Comparison of ENCODE assay signal across 9 mouse cellular contexts in genomic region chr7:45856950-45857901, GRCm38 (mm10). TPM values are rescaled to one million over a fixed set of nuclear protein-coding genes. Genes with fewer than 3 reads are reported as not detected.
A peak's percentile ranks its signal among the peaks of the same experiment; 100 is the strongest.
DNase-seq lines count a peak whose midpoint lies in the region; ATAC-seq lines count a peak whose summit lies in the region.
"Had no signal": no experiment of that assay in that cellular context is flagged by ENCODE, and none has a peak within 500 bp of the region (broad histone marks: within the 10 kb centered on the region; RNA-seq: fewer than 3 reads in every experiment).

No protein-coding gene starts in this region.

- DNase-seq in embryo, embryonic 10 days (ENCODE audit: low spot score), result peak; percentile 78
- no peak for DNase-seq in embryo, embryonic 9.5 days (ENCODE audit: extremely low spot score)
- DNase-seq in cerebellum, adult 18-20 months, result peak; percentile 69 to 72
- no peak for DNase-seq in liver, embryonic 11.5 days (ENCODE audit: low spot score)
- no peak for DNase-seq in adrenal gland, adult 18-20 months (ENCODE audit: low spot score in 2 of 2)
- no peak for DNase-seq in thymus, postnatal 10 days (ENCODE audit: low spot score in 2 of 2)

- H3K4me1 ChIP-seq in heart, embryonic 15.5 days (replicated peaks), result peaks cover 15% of the 10 kb centered on the region
- H3K4me1 ChIP-seq in liver, embryonic 11.5 days (replicated peaks; ENCODE audit: control insufficient read depth, insufficient read depth, low read length), result 0 out of 2 replicates have a peak, but pooled peaks cover 2% of the 10 kb centered on the region
- H3K4me1 ChIP-seq in neural tube, embryonic 14.5 days (ENCODE audit: control insufficient read depth, insufficient read depth, low read length), result 0 out of 2 replicates have a peak, but pooled peaks cover 10% of the 10 kb centered on the region

- 2% methylated on average over 30 of the region's 30 CpGs for WGBS in heart, embryonic 15.5 days
- WGBS in liver, embryonic 11.5 days, result 4% methylated on average over 30 of the region's 30 CpGs
- WGBS in neural tube, embryonic 14.5 days, result 3% methylated on average over 29 of the region's 30 CpGs

- peak overlapping the region; percentile 36 for H3K9ac ChIP-seq in heart, embryonic 15.5 days
- no peak overlapping the region for H3K9ac ChIP-seq in liver, embryonic 11.5 days (ENCODE audit: low read depth, low read length)
- H3K9ac ChIP-seq in neural tube, embryonic 14.5 days (replicated peaks; ENCODE audit: low read depth, low read length), result no peak overlapping the region

- ATAC-seq in heart, embryonic 15.5 days (replicated peaks; ENCODE audit: insufficient number of reproducible peaks, insufficient read depth, low FRiP score, low read depth), result no peak
- no peak for ATAC-seq in liver, embryonic 11.5 days (replicated peaks; ENCODE audit: low FRiP score)
- ATAC-seq in neural tube, embryonic 14.5 days (ENCODE audit: low read depth), result no peak

- H3K4me2 ChIP-seq in heart, embryonic 15.5 days, result peak overlapping the region; percentile 72
- peak overlapping the region; percentile 58 for H3K4me2 ChIP-seq in liver, embryonic 11.5 days
- H3K4me2 ChIP-seq in neural tube, embryonic 14.5 days (ENCODE audit: low read depth, low read length), result peak overlapping the region; percentile 44

- H3K27me3 ChIP-seq in heart, embryonic 15.5 days, result peaks cover 65% of the 10 kb centered on the region
- peaks cover 50% of the 10 kb centered on the region for H3K27me3 ChIP-seq in liver, embryonic 11.5 days (replicated peaks; ENCODE audit: control insufficient read depth, insufficient read depth, low read length)
- H3K27me3 ChIP-seq in neural tube, embryonic 14.5 days (ENCODE audit: control insufficient read depth, insufficient read depth, low read length), result peaks cover 7% of the 10 kb centered on the region; the same call in 1 of the 2 replicates

- no peaks in the 10 kb centered on the region for H3K36me3 ChIP-seq in heart, embryonic 15.5 days
- no peaks in the 10 kb centered on the region for H3K36me3 ChIP-seq in liver, embryonic 11.5 days (ENCODE audit: control insufficient read depth, insufficient read depth, low read length)
- H3K36me3 ChIP-seq in neural tube, embryonic 14.5 days (ENCODE audit: control insufficient read depth, insufficient read depth, low read length), result no peaks in the 10 kb centered on the region; the same call in 1 of the 2 replicates

- H3K9me3 ChIP-seq in heart, embryonic 15.5 days (replicated peaks), result no peaks in the 10 kb centered on the region
- no peaks in the 10 kb centered on the region for H3K9me3 ChIP-seq in liver, embryonic 11.5 days (ENCODE audit: control insufficient read depth, low read length)
- no peaks in the 10 kb centered on the region for H3K9me3 ChIP-seq in neural tube, embryonic 14.5 days (ENCODE audit: control insufficient read depth, low read length)

- H3K27ac ChIP-seq in heart, embryonic 15.5 days, result no peak overlapping the region
- H3K27ac ChIP-seq in liver, embryonic 11.5 days (ENCODE audit: low read depth, low read length), result no peak overlapping the region
- no peak overlapping the region for H3K27ac ChIP-seq in neural tube, embryonic 14.5 days (ENCODE audit: low read depth, low read length)

- H3K4me3 ChIP-seq in heart, embryonic 15.5 days, result peak overlapping the region; percentile 47
- H3K4me3 ChIP-seq in liver, embryonic 11.5 days (ENCODE audit: low read depth, low read length), result peak overlapping the region; percentile 28
- peak overlapping the region; percentile 20 for H3K4me3 ChIP-seq in neural tube, embryonic 14.5 days (ENCODE audit: low read depth, low read length)

RNA-seq across cellular contexts. Expression of gene Kdelr1, which starts 15.3 kb away (rescaled TPM):
- polyA plus RNA-seq in heart, embryonic 15.5 days (2015; fragmentation: Nextera tagmentation; extraction: Ambion mirVana), result 54.6 and 65.0 TPM in 2 replicates
- polyA plus RNA-seq in liver, embryonic 11.5 days (2014; fragmentation: Nextera tagmentation; extraction: Ambion mirVana), result 54.8 and 60.7 TPM in 2 replicates
- polyA plus RNA-seq in neural tube, embryonic 14.5 days (2014; fragmentation: Nextera tagmentation; extraction: Ambion mirVana), result 67.9 and 98.6 TPM in 2 replicates
- total RNA-seq in adrenal gland, adult 18-20 months (2021), result 100 to 1,000 TPM; 125 to 140 TPM

RNA-seq across cellular contexts. Expression of gene Grin2d, which starts 21.0 kb away (rescaled TPM):
- polyA plus RNA-seq in heart, embryonic 15.5 days (2015; fragmentation: Nextera tagmentation; extraction: Ambion mirVana), result 0.21 and 0.27 TPM in 2 replicates
- 0.13 and 0.23 TPM in 2 replicates for polyA plus RNA-seq in liver, embryonic 11.5 days (2014; fragmentation: Nextera tagmentation; extraction: Ambion mirVana)
- 3.4 and 4.3 TPM in 2 replicates for polyA plus RNA-seq in neural tube, embryonic 14.5 days (2014; fragmentation: Nextera tagmentation; extraction: Ambion mirVana)
- total RNA-seq in adrenal gland, adult 18-20 months (2021), result under 1 TPM; 0.66 to 0.67 TPM

RNA-seq across cellular contexts. Expression of gene Grwd1, which starts 26.5 kb away (rescaled TPM):
- 29.1 and 38.8 TPM in 2 replicates for polyA plus RNA-seq in heart, embryonic 15.5 days (2015; fragmentation: Nextera tagmentation; extraction: Ambion mirVana)
- 101 and 106 TPM in 2 replicates for polyA plus RNA-seq in liver, embryonic 11.5 days (2014; fragmentation: Nextera tagmentation; extraction: Ambion mirVana)
- 39.0 and 40.5 TPM in 2 replicates for polyA plus RNA-seq in neural tube, embryonic 14.5 days (2014; fragmentation: Nextera tagmentation; extraction: Ambion mirVana)
- 10 to 100 TPM; 33.0 to 36.0 TPM for total RNA-seq in adrenal gland, adult 18-20 months (2021)

RNA-seq across cellular contexts. Expression of gene Kcnj14, which starts 32.6 kb away (rescaled TPM):
- polyA plus RNA-seq in heart, embryonic 15.5 days (2015; fragmentation: Nextera tagmentation; extraction: Ambion mirVana), result 0.37 and 0.44 TPM in 2 replicates
- 0.40 and 0.74 TPM in 2 replicates for polyA plus RNA-seq in liver, embryonic 11.5 days (2014; fragmentation: Nextera tagmentation; extraction: Ambion mirVana)
- polyA plus RNA-seq in neural tube, embryonic 14.5 days (2014; fragmentation: Nextera tagmentation; extraction: Ambion mirVana), result 1.1 and 1.3 TPM in 2 replicates
- under 1 TPM; 0.19 to 0.20 TPM for total RNA-seq in adrenal gland, adult 18-20 months (2021)

RNA-seq across cellular contexts. Expression of gene Syngr4, which starts 39.3 kb away (rescaled TPM):
- polyA plus RNA-seq in heart, embryonic 15.5 days (2015; fragmentation: Nextera tagmentation; extraction: Ambion mirVana), result 0.65 and 0.76 TPM in 2 replicates
- 1.0 and 1.3 TPM in 2 replicates for polyA plus RNA-seq in liver, embryonic 11.5 days (2014; fragmentation: Nextera tagmentation; extraction: Ambion mirVana)
- 0.37 TPM in 1 of 2 replicates, not detected in the other for polyA plus RNA-seq in neural tube, embryonic 14.5 days (2014; fragmentation: Nextera tagmentation; extraction: Ambion mirVana)
- not detected for total RNA-seq in adrenal gland, adult 18-20 months (2021)
- total RNA-seq: heart, adult 18-20 months had no signal

Comparison
In these comparisons a context has a peak if more than half of its experiments do, and no peak if none do; other contexts are left out.
1. DNase-seq: peak in embryo, embryonic 10 days (single experiment) and cerebellum, adult 18-20 months (2 of 2); none in embryo, embryonic 9.5 days (single experiment), liver, embryonic 11.5 days (single experiment), adrenal gland, adult 18-20 months (0 of 2) and thymus, postnatal 10 days (0 of 2).
2. Peak in every context shown above with its lines, with median percentiles within 50 percentile points of each other: H3K4me2 ChIP-seq and H3K4me3 ChIP-seq.